Mouse (Mus musculus) right cerebral cortex, postnatal 36 days (tissue): ENCODE data around the gene Cyp3a57.
"Not testable (repeated sequence)": the region's sequence is repeated elsewhere in the genome, so short reads cannot be mapped to it uniquely, and the experiment has no call there.

Source experiments
- DNase-seq, 2 experiments: peaks; one replicate each; pipeline ENCODE4 v3.0.0; 2022; ENCODE audit warnings: low spot score in 2 of 2, mixed read lengths in 1 of 2

The Cyp3a57 gene

GRCm38 (mm10) chr5:145344941-145345340 lies at the start of gene Cyp3a57:
Gene Cyp3a57, plus strand, starts transcription at chr5:145345279.
- no peak for DNase-seq

- no peak for DNase-seq
Measured at GRCm38 (mm10) chr5:145300469-145300868, 44.6 kb upstream of the Cyp3a57 start.

- DNase-seq, result not testable (repeated sequence)
Measured at GRCm38 (mm10) chr5:145301796-145302195, 43.3 kb upstream of the Cyp3a57 start.

- DNase-seq, result no peak
Measured at GRCm38 (mm10) chr5:145302424-145302823, 42.7 kb upstream of the Cyp3a57 start.

GRCm38 (mm10) chr5:145306953-145307352 lies 38.1 kb upstream of the Cyp3a57 start:
- DNase-seq, result not testable (repeated sequence)

GRCm38 (mm10) chr5:145307811-145308210 lies 37.3 kb upstream of the Cyp3a57 start:
- DNase-seq, result not testable (repeated sequence)

- DNase-seq, result no peak
Measured at GRCm38 (mm10) chr5:145313845-145314244, 31.2 kb upstream of the Cyp3a57 start.

GRCm38 (mm10) chr5:145317141-145317540 lies 27.9 kb upstream of the Cyp3a57 start:
- no peak for DNase-seq

- DNase-seq, result peak in 1 of 2 experiments; percentile 20
Measured at GRCm38 (mm10) chr5:145338756-145339155, 6.3 kb upstream of the Cyp3a57 start.

GRCm38 (mm10) chr5:145349697-145350096 lies 4.6 kb downstream of the Cyp3a57 start:
- DNase-seq, result no peak

GRCm38 (mm10) chr5:145353081-145353480 lies 8.0 kb downstream of the Cyp3a57 start:
- DNase-seq, result no peak

GRCm38 (mm10) chr5:145415416-145415815 lies 70.3 kb downstream of the Cyp3a57 start:
- not testable (repeated sequence) for DNase-seq

GRCm38 (mm10) chr5:145422287-145422686 lies 77.2 kb downstream of the Cyp3a57 start:
- no peak for DNase-seq

- no peak for DNase-seq
Measured at GRCm38 (mm10) chr5:145431004-145431403, 85.9 kb downstream of the Cyp3a57 start.

- DNase-seq, result no peak
Measured at GRCm38 (mm10) chr5:145433688-145434087, 88.6 kb downstream of the Cyp3a57 start.
